Mouse (Mus musculus) heart, adult 18-20 months (tissue): Measurements from ENCODE around the gene Fam163a. TPM values are rescaled to one million over a fixed set of nuclear protein-coding genes. Genes with fewer than 3 reads are reported as not detected.
"Not testable (repeated sequence)": the region's sequence is repeated elsewhere in the genome, so short reads cannot be mapped to it uniquely, and the experiment has no call there.

Experiments
- DNase-seq, 2 experiments: peaks; one replicate each; pipeline ENCODE4 v3.0.0; 2021 to 2022; ENCODE audit warnings: mixed read lengths in 1 of 2
- long read RNA-seq, 2 experiments: library from polyadenylated mRNA; stranded (forward); transcript quantifications; one replicate each; pipeline ENCODE4 v2.0.0; 2021
- total RNA-seq, 2 experiments: library from RNA; stranded (reverse); gene quantifications; 2 replicates each; pipeline ENCODE4 v1.2.3; 2021

The Fam163a gene
- under 1 TPM in 1 of 2 experiments, not detected in 1; 0.07 TPM for total RNA-seq
- long read RNA-seq, experiment 1, partial matches to known transcripts: 0 of 1 reads
- long read RNA-seq, experiment 1, other reads (novel, unspliced or antisense): 1 of 1 reads
- long read RNA-seq, experiment 2: 0 reads

GRCm38 (mm10) chr1:156204656-156205131 is at the start of gene Fam163a:
Gene Fam163a, minus strand, starts transcription at chr1:156205026.
- no peak for DNase-seq

- not testable (repeated sequence) for DNase-seq
Observed at GRCm38 (mm10) chr1:156251096-156251495, 46.3 kb upstream of the Fam163a start.

GRCm38 (mm10) chr1:156247893-156248292 is 43.1 kb upstream of the Fam163a start:
- DNase-seq: no peak

GRCm38 (mm10) chr1:156241713-156242348 is 37.0 kb upstream of the Fam163a start:
- DNase-seq: peak; percentile 37 to 73

- peak in 1 of 2 experiments; percentile 9 for DNase-seq
Observed at GRCm38 (mm10) chr1:156241035-156241434, 36.2 kb upstream of the Fam163a start.

GRCm38 (mm10) chr1:156231122-156231521 is 26.3 kb upstream of the Fam163a start:
- no peak for DNase-seq

GRCm38 (mm10) chr1:156230339-156231089 is 25.7 kb upstream of the Fam163a start:
- DNase-seq: peak; percentile 49 to 65

GRCm38 (mm10) chr1:156229448-156229847 is 24.6 kb upstream of the Fam163a start:
- peak; percentile 22 to 69 for DNase-seq

GRCm38 (mm10) chr1:156228728-156229127 is 23.9 kb upstream of the Fam163a start:
- DNase-seq: no peak

- DNase-seq: no peak
Observed at GRCm38 (mm10) chr1:156226903-156227302, 22.1 kb upstream of the Fam163a start.

- peak; percentile 40 to 44 for DNase-seq
Observed at GRCm38 (mm10) chr1:156222205-156223000, 17.6 kb upstream of the Fam163a start.

GRCm38 (mm10) chr1:156221327-156221726 is 16.5 kb upstream of the Fam163a start:
- no peak for DNase-seq

GRCm38 (mm10) chr1:156218573-156218972 is 13.7 kb upstream of the Fam163a start:
- no peak for DNase-seq

GRCm38 (mm10) chr1:156217941-156218340 is 13.1 kb upstream of the Fam163a start:
- peak in 1 of 2 experiments; percentile 22 for DNase-seq

GRCm38 (mm10) chr1:156217393-156217792 is 12.6 kb upstream of the Fam163a start:
- peak; percentile 62 to 75 for DNase-seq

- no peak for DNase-seq
Observed at GRCm38 (mm10) chr1:156216249-156216648, 11.4 kb upstream of the Fam163a start.

- no peak for DNase-seq
Observed at GRCm38 (mm10) chr1:156214651-156215050, 9.8 kb upstream of the Fam163a start.

- DNase-seq: no peak
Observed at GRCm38 (mm10) chr1:156212923-156213322, 8.1 kb upstream of the Fam163a start.

GRCm38 (mm10) chr1:156211809-156212317 is 7.0 kb upstream of the Fam163a start:
- no peak for DNase-seq

GRCm38 (mm10) chr1:156205164-156205563 is 338 bp upstream of the Fam163a start:
- no peak for DNase-seq

- DNase-seq: no peak
Observed at GRCm38 (mm10) chr1:156203961-156204655, 718 bp downstream of the Fam163a start.
